Mouse (Mus musculus) lung, postnatal 0 days (tissue): Measurements from ENCODE around the gene Ccl9.

Source experiments
- CTCF ChIP-seq: IDR thresholded peaks from 2 replicates; pipeline ENCODE4 v1.5.1; 2016; ENCODE audit warnings: antibody characterized with exemption, mild to moderate bottlenecking
- EP300 ChIP-seq: IDR thresholded peaks from 2 replicates; pipeline ENCODE4 v1.6.1; 2016; ENCODE audit warnings: antibody characterized with exemption, mild to moderate bottlenecking, control low read depth

DNA sequence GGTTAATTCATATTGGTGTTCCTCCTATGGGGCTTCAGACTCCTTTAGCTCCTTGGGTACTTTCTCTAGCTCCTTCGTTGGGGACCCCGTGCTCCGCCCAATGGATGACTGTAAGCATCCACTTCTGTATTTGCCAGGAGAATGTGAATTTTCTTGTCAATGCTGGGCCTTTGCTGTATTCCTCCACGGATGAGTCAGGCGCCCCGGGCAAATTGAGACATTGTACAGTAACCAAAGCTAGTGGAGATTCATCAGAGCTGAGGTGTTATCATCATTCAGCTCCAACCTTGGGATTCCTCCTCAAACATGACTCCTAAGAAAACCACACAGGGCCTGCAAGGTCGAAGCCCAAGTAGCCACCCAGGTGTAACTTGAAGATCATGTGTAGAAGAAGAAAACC is 19.4 kb upstream of the Ccl9 start:
- TF ChIP-seq CTCF (no peak), EP300 (no peak)
